Mouse (Mus musculus) embryonic facial prominence, embryonic 12.5 days (tissue): Measurements from ENCODE around the gene Rsrp1. TPM values are rescaled to one million over a fixed set of nuclear protein-coding genes. Genes with fewer than 3 reads are reported as not detected.
"Not testable (repeated sequence)": the region's sequence is repeated elsewhere in the genome, so short reads cannot be mapped to it uniquely, and the experiment has no call there.

Experiments used
- ATAC-seq: fragments of 200-750 bp; cut with Nextera tagmentation; 2 replicates; pipeline ENCODE4 v1.8.0; 2017; ENCODE audit not compliant: insufficient number of reproducible peaks, insufficient read depth, low FRiP score, low TSS enrichment
- H3K27ac ChIP-seq: fragments of 300-500 bp; sonication (generic); 2 replicates; pipeline ENCODE4 v1.5.1; 2016; ENCODE audit warnings: mild to moderate bottlenecking
- H3K27me3 ChIP-seq: fragments of 300-500 bp; sonication (generic); 2 replicates; pipeline ENCODE4 v1.6.1; 2016; ENCODE audit warnings: mild to moderate bottlenecking, moderate library complexity
- H3K36me3 ChIP-seq: fragments of 300-500 bp; sonication (generic); 2 replicates; pipeline ENCODE4 v1.6.1; 2016; ENCODE audit warnings: mild to moderate bottlenecking
- H3K4me1 ChIP-seq: fragments of 300-500 bp; sonication (generic); 2 replicates; pipeline ENCODE4 v1.6.1; 2016
- H3K4me2 ChIP-seq: fragments of 300-500 bp; sonication (generic); replicated peaks from 2 replicates; pipeline ENCODE4 v1.6.1; 2016; ENCODE audit warnings: mild to moderate bottlenecking, moderate library complexity
- H3K4me3 ChIP-seq: fragments of 300-500 bp; sonication (generic); 2 replicates; pipeline ENCODE4 v1.5.1; 2016; ENCODE audit warnings: mild to moderate bottlenecking
- H3K9ac ChIP-seq: fragments of 300-500 bp; sonication (generic); 2 replicates; pipeline ENCODE4 v1.6.1; 2016; ENCODE audit warnings: mild to moderate bottlenecking, moderate library complexity
- H3K9me3 ChIP-seq: fragments of 300-500 bp; sonication (generic); 2 replicates; pipeline ENCODE4 v1.6.1; 2016; ENCODE audit warnings: mild to moderate bottlenecking, moderate library complexity
- WGBS: fragments of 180-500 bp; shearing (Covaris S2); methylation state at CpG from one replicate; pipeline ENCODE4 v1.1.7; 2016; 5-methylcytosine and 5-hydroxymethylcytosine counted together
- polyA plus RNA-seq: library from polyadenylated mRNA; unstranded; fragments of >200 nt; fragmentation: Nextera tagmentation; extraction: Ambion mirVana; gene quantifications from 2 replicates; pipeline ENCODE4 v1.2.1, GENCODE M21; 2016

The Rsrp1 gene
- 496 and 536 TPM in 2 replicates for polyA plus RNA-seq

- Histone ChIP-seq H3K4me1 (peaks cover 12% of the 10 kb centered on the region), H3K4me3 (peak within 1 kb of the TSS; percentile 100), H3K36me3 (peaks cover 28% of the 10 kb centered on the region), H3K27me3 (no peaks in the 10 kb centered on the region), H3K27ac (peak within 1 kb of the TSS; percentile 92), H3K4me2 (peak within 1 kb of the TSS; percentile 71), H3K9ac (peak within 1 kb of the TSS; percentile 99), H3K9me3 (no peaks in the 10 kb centered on the region)
- peak; percentile 87 for ATAC-seq
- WGBS, result under 1% methylated on average over 64 of the region's 64 CpGs
Measured at GRCm38 (mm10) chr4:134923258-134924018, at the start of gene Rsrp1. TSS of gene Rsrp1 (plus strand) at chr4:134923592.

DNA sequence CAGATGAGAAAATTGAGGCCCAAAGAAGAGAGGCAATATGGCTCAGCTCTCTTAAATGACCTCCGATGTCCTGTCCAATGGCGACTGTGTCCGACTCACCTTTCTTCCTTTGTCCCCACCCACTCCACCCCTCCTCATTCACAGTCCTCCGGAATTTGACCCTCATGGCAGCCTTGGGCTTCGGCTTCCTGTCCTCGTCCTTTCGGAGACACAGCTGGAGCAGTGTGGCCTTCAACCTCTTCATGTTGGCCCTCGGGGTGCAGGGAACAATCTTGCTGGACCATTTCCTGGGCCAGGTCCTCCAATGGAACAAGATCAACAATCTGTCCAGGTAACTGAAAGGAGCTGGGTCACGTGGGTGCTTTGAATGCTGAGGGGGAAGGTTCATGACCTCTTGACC lies 47.2 kb upstream of the Rsrp1 start:
- Histone ChIP-seq H3K4me3 (no peak overlapping the region), H3K9ac (no peak overlapping the region), H3K27me3 (0 out of 2 replicates have a peak, but pooled peaks cover 3% of the 10 kb centered on the region), H3K4me2 (no peak overlapping the region), H3K27ac (no peak overlapping the region), H3K9me3 (no peaks in the 10 kb centered on the region), H3K4me1 (0 out of 2 replicates have a peak, but pooled peaks cover 3% of the 10 kb centered on the region), H3K36me3 (no peaks in the 10 kb centered on the region)
- 66% methylated on average over 9 of the region's 9 CpGs for WGBS
- ATAC-seq, result no peak

- Histone ChIP-seq H3K9ac (peak overlapping the region; percentile 15; the same call in 1 of the 2 replicates), H3K36me3 (no peaks in the 10 kb centered on the region), H3K27ac (no peak overlapping the region), H3K27me3 (no peaks in the 10 kb centered on the region), H3K4me1 (0 out of 2 replicates have a peak, but pooled peaks cover 3% of the 10 kb centered on the region), H3K9me3 (no peaks in the 10 kb centered on the region), H3K4me2 (peak overlapping the region; percentile 60), H3K4me3 (peak overlapping the region; percentile 33)
- WGBS, result 1% methylated on average over 17 of the region's 17 CpGs
- ATAC-seq, result no peak
Measured at GRCm38 (mm10) chr4:134879410-134879981, 43.9 kb upstream of the Rsrp1 start.

DNA sequence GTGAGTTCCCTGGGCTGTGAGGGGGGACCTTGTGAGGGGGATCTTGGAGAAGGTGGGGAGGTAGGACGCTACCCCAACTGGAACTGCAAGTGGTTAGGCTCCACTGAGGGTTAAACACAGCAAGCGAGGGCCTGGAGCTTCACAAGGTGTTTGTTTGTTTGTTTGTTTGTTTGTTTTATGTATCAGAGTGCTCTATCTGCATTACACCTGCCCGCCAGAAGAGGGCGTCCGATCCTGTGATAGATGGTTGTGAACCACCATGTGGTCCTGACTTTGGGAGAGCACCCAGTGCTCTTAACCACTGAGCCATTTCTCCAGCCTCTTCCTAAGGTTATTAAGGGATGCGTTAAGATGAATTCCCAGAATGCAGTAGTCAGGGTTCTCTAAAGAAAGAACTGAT lies 43.4 kb upstream of the Rsrp1 start:
- WGBS, result 35% methylated on average over 6 of the region's 6 CpGs
- H3K4me3 ChIP-seq, result peak overlapping the region; percentile 33

GRCm38 (mm10) chr4:134883266-134883665 lies 40.1 kb upstream of the Rsrp1 start:
- H3K4me2 ChIP-seq, result no peak overlapping the region
- H3K4me3 ChIP-seq, result no peak overlapping the region
- H3K27ac ChIP-seq, result no peak overlapping the region
- no peaks in the 10 kb centered on the region for H3K9me3 ChIP-seq
- H3K36me3 ChIP-seq, result no peaks in the 10 kb centered on the region
- no peak for ATAC-seq
- no peaks in the 10 kb centered on the region for H3K27me3 ChIP-seq
- WGBS, result 29% methylated on average over 7 of the region's 7 CpGs
- 0 out of 2 replicates have a peak, but pooled peaks cover 3% of the 10 kb centered on the region for H3K4me1 ChIP-seq
- H3K9ac ChIP-seq, result no peak overlapping the region

More for the DNA sequence above, 43.4 kb upstream of the Rsrp1 start:
- peak overlapping the region; percentile 60 for H3K4me2 ChIP-seq
- H3K9ac ChIP-seq, result peak overlapping the region; percentile 15; the same call in 1 of the 2 replicates
- no peaks in the 10 kb centered on the region for H3K36me3 ChIP-seq
- no peak for ATAC-seq
- no peaks in the 10 kb centered on the region for H3K9me3 ChIP-seq
- H3K4me1 ChIP-seq, result 0 out of 2 replicates have a peak, but pooled peaks cover 3% of the 10 kb centered on the region
- H3K27me3 ChIP-seq, result no peaks in the 10 kb centered on the region
- H3K27ac ChIP-seq, result no peak overlapping the region

DNA sequence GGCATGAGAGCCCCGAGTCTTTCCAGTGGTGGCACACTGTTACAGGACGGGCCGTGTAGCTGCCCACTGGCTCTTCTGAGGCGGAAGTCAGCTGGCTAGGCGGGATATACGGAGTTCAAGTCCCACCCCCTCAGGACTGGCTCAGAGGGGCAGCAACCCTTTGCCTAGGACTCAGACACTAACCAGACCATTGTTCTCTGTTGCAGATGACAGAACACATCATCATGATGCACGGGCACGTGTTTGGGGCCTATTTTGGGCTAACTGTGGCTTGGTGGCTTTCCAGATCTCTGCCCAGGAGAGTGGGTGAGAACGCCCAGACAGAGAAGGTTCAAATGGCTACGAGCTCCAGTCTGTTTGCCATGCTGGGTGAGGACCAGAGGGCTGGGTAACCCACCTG lies 39.6 kb upstream of the Rsrp1 start:
- Histone ChIP-seq H3K4me2 (no peak overlapping the region), H3K9me3 (peaks cover under 1% of the 10 kb centered on the region; the same call in 1 of the 2 replicates), H3K27me3 (no peaks in the 10 kb centered on the region), H3K4me3 (no peak overlapping the region), H3K9ac (no peak overlapping the region), H3K36me3 (no peaks in the 10 kb centered on the region), H3K4me1 (0 out of 2 replicates have a peak, but pooled peaks cover 3% of the 10 kb centered on the region), H3K27ac (no peak overlapping the region)
- ATAC-seq, result no peak
- 79% methylated on average over 10 of the region's 10 CpGs for WGBS

DNA sequence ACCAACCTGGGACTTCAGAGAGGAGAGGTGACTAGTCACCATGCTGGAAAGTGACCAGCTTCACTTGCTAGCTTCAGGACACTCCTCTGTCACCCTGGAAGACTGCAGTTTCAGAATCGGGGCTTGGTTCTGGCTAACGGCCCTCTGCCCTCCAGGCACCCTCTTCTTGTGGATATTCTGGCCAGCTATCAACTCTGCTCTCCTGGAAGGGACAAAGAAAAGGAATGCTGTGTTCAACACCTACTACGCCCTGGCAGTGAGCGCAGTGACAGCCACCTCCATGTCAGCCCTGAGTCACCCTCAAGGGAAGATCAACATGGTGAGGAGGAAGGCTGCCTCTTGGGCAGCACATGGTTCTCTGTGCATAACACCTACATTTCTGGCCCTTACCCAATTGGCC lies 39.0 kb upstream of the Rsrp1 start:
- Histone ChIP-seq H3K4me1 (0 out of 2 replicates have a peak, but pooled peaks cover 3% of the 10 kb centered on the region), H3K9me3 (peaks cover 3% of the 10 kb centered on the region; the same call in 1 of the 2 replicates), H3K9ac (no peak overlapping the region), H3K4me3 (no peak overlapping the region), H3K27me3 (no peaks in the 10 kb centered on the region), H3K36me3 (no peaks in the 10 kb centered on the region), H3K27ac (no peak overlapping the region), H3K4me2 (no peak overlapping the region)
- ATAC-seq, result no peak
- 88% methylated on average over 4 of the region's 4 CpGs for WGBS

DNA sequence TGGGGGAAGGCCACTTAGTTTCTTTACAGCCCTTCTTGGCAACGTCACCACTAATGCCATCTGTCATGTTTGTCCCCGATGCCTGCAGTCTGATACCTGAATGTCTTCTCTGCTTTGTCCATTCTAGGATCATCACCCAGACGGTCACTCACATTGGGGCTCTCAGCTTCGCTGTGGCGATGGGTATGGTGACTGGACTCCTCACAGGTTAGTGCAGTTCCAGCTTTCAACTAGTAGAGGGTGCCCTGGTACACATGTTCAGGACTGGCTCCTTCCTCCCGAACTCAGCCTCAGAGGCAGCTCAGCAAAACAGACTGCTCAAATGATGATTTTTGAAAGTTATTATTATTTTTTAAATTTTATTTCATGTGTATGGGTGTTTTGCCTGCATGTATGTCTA lies 31.3 kb upstream of the Rsrp1 start:
- no peak overlapping the region for H3K4me2 ChIP-seq
- 76% methylated on average over 6 of the region's 6 CpGs for WGBS
- H3K27me3 ChIP-seq, result no peaks in the 10 kb centered on the region
- no peaks in the 10 kb centered on the region for H3K4me1 ChIP-seq
- no peak overlapping the region for H3K9ac ChIP-seq
- ATAC-seq, result no peak
- H3K36me3 ChIP-seq, result peaks cover 28% of the 10 kb centered on the region
- H3K4me3 ChIP-seq, result no peak overlapping the region
- no peak overlapping the region for H3K27ac ChIP-seq
- H3K9me3 ChIP-seq, result peaks cover 3% of the 10 kb centered on the region; the same call in 1 of the 2 replicates

DNA sequence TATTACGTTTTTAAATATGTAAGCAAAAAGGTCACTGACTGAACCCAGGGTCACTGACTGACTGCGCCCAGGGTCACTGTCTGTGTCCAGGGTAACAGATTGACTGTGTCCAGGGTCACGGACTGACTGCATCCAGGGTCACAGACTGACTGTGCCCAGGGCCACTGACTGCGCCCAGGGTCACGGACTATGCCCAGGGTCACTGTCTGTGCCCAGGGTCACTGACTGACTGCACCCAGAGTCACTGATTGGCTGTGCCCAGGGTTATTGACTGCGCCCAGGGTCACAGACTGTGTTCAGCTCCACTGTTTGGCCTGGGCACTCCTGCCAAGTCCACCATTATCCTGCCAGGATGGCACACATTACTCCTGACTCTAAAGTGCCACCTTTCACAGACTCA lies 26.1 kb upstream of the Rsrp1 start:
- Histone ChIP-seq H3K4me2 (no peak overlapping the region), H3K4me3 (no peak overlapping the region), H3K9ac (no peak overlapping the region), H3K36me3 (peaks cover 76% of the 10 kb centered on the region), H3K27ac (no peak overlapping the region), H3K27me3 (no peaks in the 10 kb centered on the region), H3K4me1 (no peaks in the 10 kb centered on the region), H3K9me3 (no peaks in the 10 kb centered on the region)
- no peak for ATAC-seq
- WGBS, result 82% methylated on average over 6 of the region's 6 CpGs

- Histone ChIP-seq H3K27ac (no peak overlapping the region), H3K9ac (no peak overlapping the region), H3K4me2 (no peak overlapping the region), H3K9me3 (no peaks in the 10 kb centered on the region), H3K27me3 (no peaks in the 10 kb centered on the region), H3K36me3 (peaks cover 97% of the 10 kb centered on the region), H3K4me3 (no peak overlapping the region), H3K4me1 (no peaks in the 10 kb centered on the region)
- ATAC-seq, result no peak
- 89% methylated on average over 8 of the region's 8 CpGs for WGBS
Measured at GRCm38 (mm10) chr4:134901126-134901525, 22.3 kb upstream of the Rsrp1 start.

DNA sequence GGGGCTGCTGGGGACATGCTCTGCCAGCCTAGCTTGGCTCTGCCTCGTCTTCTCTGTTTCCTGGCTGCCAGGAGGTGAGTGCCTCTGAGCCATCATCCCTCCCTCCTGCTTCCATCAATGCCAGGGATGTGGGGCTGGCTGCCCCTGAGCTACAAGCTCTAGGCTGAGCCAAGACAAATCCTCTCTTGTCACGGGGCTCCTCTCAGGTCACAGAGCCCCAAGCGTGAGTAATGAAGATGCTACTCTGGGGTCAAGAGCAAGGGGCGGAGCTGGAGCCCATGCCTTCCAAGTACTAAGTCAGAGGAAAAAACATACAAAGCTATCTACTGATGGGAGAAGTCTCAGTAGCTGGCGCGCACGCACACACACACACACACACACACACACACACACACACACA lies 20.3 kb upstream of the Rsrp1 start:
- H3K9ac ChIP-seq, result no peak overlapping the region
- 75% methylated on average over 7 of the region's 7 CpGs for WGBS
- H3K36me3 ChIP-seq, result peaks cover 98% of the 10 kb centered on the region
- H3K4me1 ChIP-seq, result no peaks in the 10 kb centered on the region
- no peak overlapping the region for H3K4me3 ChIP-seq
- no peaks in the 10 kb centered on the region for H3K27me3 ChIP-seq
- no peak overlapping the region for H3K27ac ChIP-seq
- no peak for ATAC-seq
- no peaks in the 10 kb centered on the region for H3K9me3 ChIP-seq
- no peak overlapping the region for H3K4me2 ChIP-seq

DNA sequence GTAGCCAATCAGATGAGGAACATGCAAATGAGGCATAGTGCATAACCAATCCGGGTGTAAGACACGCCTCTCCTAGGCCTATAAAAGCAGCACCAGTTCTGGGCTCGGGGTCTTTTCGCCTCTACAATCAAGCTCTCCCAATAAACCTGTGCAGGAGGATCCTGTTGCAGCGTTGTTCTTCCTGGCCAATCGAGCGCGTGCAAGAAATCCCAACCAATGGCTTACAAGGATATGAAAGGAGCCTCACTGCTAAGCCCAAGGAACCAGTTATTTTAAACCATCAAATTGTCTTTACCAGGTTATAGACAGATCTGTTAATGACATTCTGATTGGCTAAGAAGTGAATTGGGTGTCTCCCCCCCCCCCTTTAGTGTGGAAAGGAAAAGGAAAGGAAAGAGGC lies 12.0 kb upstream of the Rsrp1 start:
- not testable (repeated sequence) for H3K9ac ChIP-seq, H3K27ac ChIP-seq, H3K4me2 ChIP-seq, H3K4me1 ChIP-seq, ATAC-seq, H3K27me3 ChIP-seq, H3K9me3 ChIP-seq, H3K4me3 ChIP-seq
- WGBS, result 96% methylated on average over 7 of the region's 8 CpGs
- peaks cover 46% of the 10 kb centered on the region for H3K36me3 ChIP-seq
